Mouse (Mus musculus) limb, embryonic 14.5 days (tissue): ENCODE measurements around the gene Tert. TPM values are rescaled to one million over a fixed set of nuclear protein-coding genes. Genes with fewer than 3 reads are reported as not detected.
A peak's percentile ranks its signal among the peaks of the same experiment; 100 is the strongest.

ENCODE experiments used
- ATAC-seq: fragments of 200-750 bp; cut with Nextera tagmentation; 2 replicates; pipeline ENCODE4 v1.8.0; 2017; ENCODE audit warnings: low read depth, moderate number of reproducible peaks, moderate TSS enrichment; ENCODE audit not compliant: low FRiP score
- DNase-seq: peaks from one replicate; pipeline ENCODE4 v3.0.0-alpha.2; 2015; ENCODE audit warnings: low spot score
- H3K27ac ChIP-seq: fragments of 300-500 bp; sonication (generic); replicated peaks from 2 replicates; pipeline ENCODE4 v1.5.1; 2014; ENCODE audit warnings: low read depth, mild to moderate bottlenecking, low read length, moderate library complexity, mixed read lengths
- H3K27me3 ChIP-seq: fragments of 300-500 bp; sonication (generic); 2 replicates; pipeline ENCODE4 v1.6.1; 2014; ENCODE audit warnings: low read length, mixed read lengths; ENCODE audit not compliant: control insufficient read depth, insufficient read depth
- H3K36me3 ChIP-seq: fragments of 300-500 bp; sonication (generic); 2 replicates; pipeline ENCODE4 v1.6.1; 2014; ENCODE audit warnings: mild to moderate bottlenecking, low read length, moderate library complexity, mixed read lengths; ENCODE audit not compliant: control insufficient read depth, insufficient read depth
- H3K4me1 ChIP-seq: fragments of 300-500 bp; sonication (generic); 2 replicates; pipeline ENCODE4 v1.6.1; 2014; ENCODE audit warnings: antibody characterized with exemption, low read length, mixed read lengths; ENCODE audit not compliant: control insufficient read depth, insufficient read depth
- H3K4me2 ChIP-seq: fragments of 300-500 bp; sonication (generic); replicated peaks from 2 replicates; pipeline ENCODE4 v1.6.1; 2014; ENCODE audit warnings: low read depth, mild to moderate bottlenecking, low read length, moderate library complexity; ENCODE audit not compliant: severe bottlenecking
- H3K4me3 ChIP-seq: fragments of 300-500 bp; sonication (generic); replicated peaks from 2 replicates; pipeline ENCODE4 v1.5.1; 2014; ENCODE audit warnings: low read length
- H3K9ac ChIP-seq: fragments of 300-500 bp; sonication (generic); 2 replicates; pipeline ENCODE4 v1.6.1; 2014; ENCODE audit warnings: mild to moderate bottlenecking, low read depth, low read length, moderate library complexity; ENCODE audit not compliant: severe bottlenecking
- H3K9me3 ChIP-seq: fragments of 300-500 bp; sonication (generic); 2 replicates; pipeline ENCODE4 v1.6.1; 2016; ENCODE audit warnings: low read length; ENCODE audit not compliant: control insufficient read depth
- POLR2A ChIP-seq: fragments of 200-500 bp; IDR thresholded peaks from 2 replicates; pipeline ENCODE4 v1.8.0; 2012; ENCODE audit warnings: inconsistent platforms, mild to moderate bottlenecking, moderate library complexity, borderline replicate concordance; ENCODE audit not compliant: insufficient read depth, insufficient read length; ENCODE audit errors: extremely low read depth
- WGBS: fragments of 180-500 bp; shearing (Covaris S2); extraction: QIAGEN DNeasy Blood & Tissue Kit; methylation state at CpG from one replicate; pipeline ENCODE4 v1.1.7; 2014; 5-methylcytosine and 5-hydroxymethylcytosine counted together
- polyA plus RNA-seq, 2 experiments: library from polyadenylated mRNA; depleted of rRNA in 1 of 2; stranded (reverse) in 1 of 2; unstranded in 1 of 2; fragments of >200 nt; fragmentation: Nextera tagmentation in 1 of 2; extraction: Ambion mirVana in 1 of 2; gene quantifications; 2 replicates each; pipeline versions ENCODE4 v1.2.1 to v1.2.3; 2012 to 2014

Tert gene
- polyA plus RNA-seq, 2 experiments = 3.0 to 19.6 TPM

- no peak for TF ChIP-seq POLR2A
- Histone ChIP-seq H3K4me2 (no peak overlapping the region), H3K9me3 (no peaks in the 10 kb centered on the region), H3K4me1 (no peaks in the 10 kb centered on the region), H3K27me3 (no peaks in the 10 kb centered on the region), H3K9ac (no peak overlapping the region), H3K36me3 (peaks cover 66% of the 10 kb centered on the region), H3K4me3 (no peak overlapping the region), H3K27ac (no peak overlapping the region)
- ATAC-seq (no peak), DNase-seq (peak; percentile 34)
- WGBS = 82% methylated on average over 6 of the region's 6 CpGs
These were observed 6.1 kb upstream of the Tert start for GRCm38 (mm10) chr13:73620637-73621036.

GRCm38 (mm10) chr13:73626410-73626744 is 334 bp upstream of the Tert start:
- Histone ChIP-seq H3K9ac (peak overlapping the region; percentile 78), H3K9me3 (no peaks in the 10 kb centered on the region)

GRCm38 (mm10) chr13:73628586-73629113 is 1.9 kb downstream of the Tert start:
- Histone ChIP-seq H3K9ac (no peak overlapping the region), H3K9me3 (no peaks in the 10 kb centered on the region), H3K27me3 (no peaks in the 10 kb centered on the region), H3K4me1 (peaks cover 18% of the 10 kb centered on the region), H3K27ac (no peak overlapping the region), H3K36me3 (peaks cover 12% of the 10 kb centered on the region), H3K4me2 (no peak overlapping the region), H3K4me3 (no peak overlapping the region)
- ATAC-seq (no peak), DNase-seq (no peak)
- TF ChIP-seq POLR2A = no peak
- 88% methylated on average over 11 of the region's 11 CpGs for WGBS

More at GRCm38 (mm10) chr13:73626410-73626744, 334 bp upstream of the Tert start:
- peaks cover 16% of the 10 kb centered on the region; the same call in 1 of the 2 replicates for H3K36me3 ChIP-seq
- H3K4me2 ChIP-seq = peak overlapping the region; percentile 94
- 44% methylated on average over 6 of the region's 6 CpGs for WGBS
- no peak; the same call in 1 of the 2 replicates for ATAC-seq
- no peak for DNase-seq
- H3K4me1 ChIP-seq = peaks cover 18% of the 10 kb centered on the region
- H3K4me3 ChIP-seq = peak overlapping the region; percentile 69
- no peaks in the 10 kb centered on the region for H3K27me3 ChIP-seq
- H3K27ac ChIP-seq = no peak overlapping the region
- TF ChIP-seq POLR2A = no peak

- Histone ChIP-seq H3K27me3 (no peaks in the 10 kb centered on the region), H3K4me1 (peaks cover 14% of the 10 kb centered on the region), H3K9me3 (no peaks in the 10 kb centered on the region), H3K9ac (no peak overlapping the region), H3K36me3 (peaks cover 27% of the 10 kb centered on the region), H3K27ac (no peak overlapping the region), H3K4me2 (no peak overlapping the region), H3K4me3 (no peak overlapping the region)
- ATAC-seq = no peak
- WGBS = 93% methylated on average over 3 of the region's 3 CpGs
- TF ChIP-seq POLR2A = no peak
- DNase-seq = no peak
These were observed 5.1 kb downstream of the Tert start for GRCm38 (mm10) chr13:73631837-73632236.

DNA sequence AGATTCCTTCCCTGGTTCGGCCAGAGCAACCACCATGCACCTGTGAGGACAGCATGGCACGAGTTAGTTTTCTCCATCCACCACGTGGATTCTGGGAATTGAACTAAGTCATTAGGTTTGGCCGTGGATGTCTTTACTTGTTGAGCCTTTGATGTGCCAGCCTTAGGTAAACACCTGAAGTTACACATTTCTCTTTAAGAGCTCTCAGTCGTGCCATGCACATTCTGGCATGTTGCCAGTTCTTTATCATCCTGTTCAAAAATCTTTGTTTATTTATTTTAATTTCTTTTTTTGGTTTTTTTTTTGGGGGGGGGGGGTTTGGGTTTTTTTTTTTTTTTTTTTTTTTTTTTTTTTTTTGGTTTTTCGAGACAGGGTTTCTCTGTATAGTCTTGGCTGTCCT is 11.1 kb downstream of the Tert start:
- H3K4me3 ChIP-seq = no peak overlapping the region
- no peak overlapping the region for H3K9ac ChIP-seq
- TF ChIP-seq POLR2A = no peak
- no peak overlapping the region for H3K27ac ChIP-seq
- H3K9me3 ChIP-seq = no peaks in the 10 kb centered on the region
- H3K4me1 ChIP-seq = no peaks in the 10 kb centered on the region
- DNase-seq (no peak), ATAC-seq (no peak)
- peaks cover 49% of the 10 kb centered on the region for H3K36me3 ChIP-seq
- no peaks in the 10 kb centered on the region for H3K27me3 ChIP-seq
- H3K4me2 ChIP-seq = no peak overlapping the region
- WGBS = 74% methylated on average over 5 of the region's 6 CpGs

GRCm38 (mm10) chr13:73641296-73641695 is 14.6 kb downstream of the Tert start:
- no peak overlapping the region for H3K27ac ChIP-seq
- H3K4me1 ChIP-seq = no peaks in the 10 kb centered on the region
- WGBS = 93% methylated on average over 4 of the region's 4 CpGs
- no peak overlapping the region for H3K4me2 ChIP-seq
- H3K9ac ChIP-seq = no peak overlapping the region
- H3K9me3 ChIP-seq = no peaks in the 10 kb centered on the region
- no peaks in the 10 kb centered on the region for H3K27me3 ChIP-seq
- H3K4me3 ChIP-seq = no peak overlapping the region
- ATAC-seq (no peak), DNase-seq (no peak)
- no peak for TF ChIP-seq POLR2A
- peaks cover 45% of the 10 kb centered on the region for H3K36me3 ChIP-seq
